Mouse (Mus musculus): Measurements from ENCODE around the gene Plvap. TPM values are rescaled to one million over a fixed set of nuclear protein-coding genes. Genes with fewer than 3 reads are reported as not detected.
A peak's percentile ranks its signal among the peaks of the same experiment; 100 is the strongest.
"Not testable (repeated sequence)": the region's sequence is repeated elsewhere in the genome, so short reads cannot be mapped to it uniquely, and the experiment has no call there.

Plvap gene
- polyA plus RNA-seq, 1 experiment from 2014 or later: 22.4 TPM

- ATAC-seq (ENCODE audit: insufficient read depth): no peak
- H3K4me2 ChIP-seq: peak overlapping the region; percentile 96
- H3K9ac ChIP-seq: no peak overlapping the region
- H3K27me3 ChIP-seq: no peaks in the 10 kb centered on the region
- no peaks in the 10 kb centered on the region for H3K9me3 ChIP-seq (replicated peaks)
- peaks cover 25% of the 10 kb centered on the region for H3K36me3 ChIP-seq (replicated peaks)
- H3K4me1 ChIP-seq (replicated peaks): peaks cover 17% of the 10 kb centered on the region
- WGBS (ENCODE audit: insufficient replicate concordance): 77% methylated on average over 9 of the region's 9 CpGs
- H3K4me3 ChIP-seq (replicated peaks): peak overlapping the region; percentile 77
- H3K27ac ChIP-seq (replicated peaks): no peak overlapping the region
These were observed 32.2 kb upstream of the Plvap start for GRCm38 (mm10) chr8:71543755-71544154.

- WGBS (ENCODE audit: insufficient replicate concordance): under 1% methylated on average over 55 of the region's 55 CpGs
These were observed 31.2 kb upstream of the Plvap start, which contains the start of gene Mvb12a for GRCm38 (mm10) chr8:71542632-71543343. TSS of gene Mvb12a (plus strand) at chr8:71542922.

GRCm38 (mm10) chr8:71537028-71537867 lies 25.7 kb upstream of the Plvap start, which contains the start of gene Bst2:
TSS of gene Bst2 (minus strand) at chr8:71537456.
- Histone ChIP-seq H3K27me3 (no peaks in the 10 kb centered on the region), H3K4me3 (replicated peaks) (peak within 1 kb of the TSS; percentile 66), H3K9me3 (replicated peaks) (no peaks in the 10 kb centered on the region), H3K4me1 (replicated peaks) (peaks cover 29% of the 10 kb centered on the region), H3K9ac (peak within 1 kb of the TSS; percentile 62), H3K36me3 (replicated peaks) (no peaks in the 10 kb centered on the region), H3K4me2 (peak within 1 kb of the TSS; percentile 84), H3K27ac (replicated peaks) (peak within 1 kb of the TSS; percentile 76)
- under 1% methylated on average over 37 of the region's 37 CpGs for WGBS (ENCODE audit: insufficient replicate concordance)
- ATAC-seq (ENCODE audit: insufficient read depth): peak; percentile 87

More at GRCm38 (mm10) chr8:71542632-71543343, 31.2 kb upstream of the Plvap start, which contains the start of gene Mvb12a:
- Histone ChIP-seq H3K27me3 (no peaks in the 10 kb centered on the region), H3K4me1 (replicated peaks) (peaks cover 26% of the 10 kb centered on the region), H3K4me2 (peak within 1 kb of the TSS; percentile 96), H3K9me3 (replicated peaks) (no peaks in the 10 kb centered on the region), H3K9ac (peak within 1 kb of the TSS; percentile 59), H3K36me3 (replicated peaks) (peaks cover 16% of the 10 kb centered on the region; the same call in 1 of the 2 replicates), H3K4me3 (replicated peaks) (peak within 1 kb of the TSS; percentile 77), H3K27ac (replicated peaks) (peak within 1 kb of the TSS; percentile 76)
- peak; percentile 89 for ATAC-seq (ENCODE audit: insufficient read depth)

GRCm38 (mm10) chr8:71535663-71536062 lies 24.1 kb upstream of the Plvap start:
- Histone ChIP-seq H3K9ac (no peak overlapping the region), H3K4me3 (replicated peaks) (no peak overlapping the region), H3K36me3 (replicated peaks) (no peaks in the 10 kb centered on the region), H3K27me3 (no peaks in the 10 kb centered on the region), H3K4me2 (no peak overlapping the region), H3K9me3 (replicated peaks) (no peaks in the 10 kb centered on the region), H3K27ac (replicated peaks) (no peak overlapping the region), H3K4me1 (replicated peaks) (peaks cover 31% of the 10 kb centered on the region)
- 69% methylated on average over 5 of the region's 5 CpGs for WGBS (ENCODE audit: insufficient replicate concordance)
- ATAC-seq (ENCODE audit: insufficient read depth): no peak

GRCm38 (mm10) chr8:71534263-71534810 lies 22.8 kb upstream of the Plvap start:
- WGBS (ENCODE audit: insufficient replicate concordance): 46% methylated on average over 3 of the region's 3 CpGs
- Histone ChIP-seq H3K9ac (no peak overlapping the region), H3K4me3 (replicated peaks) (no peak overlapping the region), H3K27me3 (no peaks in the 10 kb centered on the region), H3K27ac (replicated peaks) (no peak overlapping the region), H3K9me3 (replicated peaks) (no peaks in the 10 kb centered on the region), H3K36me3 (replicated peaks) (no peaks in the 10 kb centered on the region), H3K4me1 (replicated peaks) (peaks cover 31% of the 10 kb centered on the region), H3K4me2 (no peak overlapping the region)
- no peak for ATAC-seq (ENCODE audit: insufficient read depth)

- not testable (repeated sequence) for ATAC-seq (ENCODE audit: insufficient read depth); H3K27ac ChIP-seq (replicated peaks); H3K36me3 ChIP-seq (replicated peaks); H3K9ac ChIP-seq; H3K4me3 ChIP-seq (replicated peaks); H3K9me3 ChIP-seq (replicated peaks); H3K4me2 ChIP-seq
- peaks cover 12% of the 10 kb centered on the region for H3K4me1 ChIP-seq (replicated peaks)
- WGBS (ENCODE audit: insufficient replicate concordance): 59% methylated on average over 7 of the region's 12 CpGs
- H3K27me3 ChIP-seq: peaks cover 12% of the 10 kb centered on the region
These were observed 19.3 kb upstream of the Plvap start for GRCm38 (mm10) chr8:71530735-71531467.

GRCm38 (mm10) chr8:71528362-71529073 lies 17.0 kb upstream of the Plvap start:
- H3K9me3 ChIP-seq (replicated peaks): no peaks in the 10 kb centered on the region
- H3K27me3 ChIP-seq: peaks cover 25% of the 10 kb centered on the region
- H3K4me2 ChIP-seq: no peak overlapping the region
- WGBS (ENCODE audit: insufficient replicate concordance): 20% methylated on average over 11 of the region's 11 CpGs
- H3K27ac ChIP-seq (replicated peaks): peak overlapping the region; percentile 29; the same call in 1 of the 2 replicates
- peak; percentile 62 for ATAC-seq (ENCODE audit: insufficient read depth)
- H3K4me1 ChIP-seq (replicated peaks): 0 out of 2 replicates have a peak, but pooled peaks cover 9% of the 10 kb centered on the region
- no peak overlapping the region for H3K9ac ChIP-seq
- H3K36me3 ChIP-seq (replicated peaks): no peaks in the 10 kb centered on the region
- H3K4me3 ChIP-seq (replicated peaks): no peak overlapping the region

GRCm38 (mm10) chr8:71527162-71527870 lies 15.8 kb upstream of the Plvap start:
- Histone ChIP-seq H3K4me3 (replicated peaks) (no peak overlapping the region), H3K9me3 (replicated peaks) (no peaks in the 10 kb centered on the region), H3K27ac (replicated peaks) (peak overlapping the region; percentile 33; the same call in 1 of the 2 replicates), H3K36me3 (replicated peaks) (no peaks in the 10 kb centered on the region), H3K4me2 (no peak overlapping the region), H3K4me1 (replicated peaks) (0 out of 2 replicates have a peak, but pooled peaks cover 9% of the 10 kb centered on the region), H3K27me3 (peaks cover 27% of the 10 kb centered on the region), H3K9ac (no peak overlapping the region)
- ATAC-seq (ENCODE audit: insufficient read depth): no peak
- 44% methylated on average over 3 of the region's 3 CpGs for WGBS (ENCODE audit: insufficient replicate concordance)

- Histone ChIP-seq H3K9me3 (replicated peaks) (no peaks in the 10 kb centered on the region), H3K4me1 (replicated peaks) (peaks cover 13% of the 10 kb centered on the region; the same call in 1 of the 2 replicates), H3K36me3 (replicated peaks) (no peaks in the 10 kb centered on the region), H3K4me3 (replicated peaks) (no peak overlapping the region), H3K4me2 (no peak overlapping the region), H3K27ac (replicated peaks) (peak overlapping the region; percentile 33; the same call in 1 of the 2 replicates), H3K27me3 (peaks cover 27% of the 10 kb centered on the region), H3K9ac (no peak overlapping the region)
- ATAC-seq (ENCODE audit: insufficient read depth): no peak
- WGBS (ENCODE audit: insufficient replicate concordance): 10% methylated on average over 6 of the region's 6 CpGs
These were observed 14.7 kb upstream of the Plvap start for GRCm38 (mm10) chr8:71526272-71526671.
